Mouse (Mus musculus): ENCODE data around the gene Alox5.

Alox5 gene

GRCm38 (mm10) chr6:116385194-116386044 is 75.6 kb downstream of the Alox5 start:
- peak; percentile 22 for DNase-seq

DNA sequence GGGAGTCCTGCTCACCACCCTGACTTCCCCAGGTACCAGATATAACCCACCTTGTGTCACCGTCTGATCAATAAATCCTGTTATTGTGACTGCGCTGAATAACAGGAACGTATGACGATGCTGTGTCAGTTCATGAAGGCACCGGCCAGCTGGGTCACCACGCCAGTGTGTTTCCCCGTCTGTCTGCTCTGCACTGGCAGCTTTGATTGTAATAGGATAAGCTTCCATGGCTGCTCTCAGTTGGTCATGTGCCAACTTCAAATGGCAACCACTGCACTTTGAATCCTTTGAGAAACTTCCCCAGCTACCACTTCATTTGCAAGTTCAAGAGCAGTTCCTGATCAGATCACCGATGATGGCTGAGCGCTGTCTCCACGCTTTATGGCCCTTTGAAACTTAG is 77.4 kb downstream of the Alox5 start:
- no peak for DNase-seq

- DNase-seq: no peak
Observed at GRCm38 (mm10) chr6:116381605-116382004, 79.4 kb downstream of the Alox5 start.

- DNase-seq: no peak
Observed at GRCm38 (mm10) chr6:116380157-116380556, 80.8 kb downstream of the Alox5 start.

GRCm38 (mm10) chr6:116378892-116379291 is 82.1 kb downstream of the Alox5 start:
- no peak for DNase-seq

DNA sequence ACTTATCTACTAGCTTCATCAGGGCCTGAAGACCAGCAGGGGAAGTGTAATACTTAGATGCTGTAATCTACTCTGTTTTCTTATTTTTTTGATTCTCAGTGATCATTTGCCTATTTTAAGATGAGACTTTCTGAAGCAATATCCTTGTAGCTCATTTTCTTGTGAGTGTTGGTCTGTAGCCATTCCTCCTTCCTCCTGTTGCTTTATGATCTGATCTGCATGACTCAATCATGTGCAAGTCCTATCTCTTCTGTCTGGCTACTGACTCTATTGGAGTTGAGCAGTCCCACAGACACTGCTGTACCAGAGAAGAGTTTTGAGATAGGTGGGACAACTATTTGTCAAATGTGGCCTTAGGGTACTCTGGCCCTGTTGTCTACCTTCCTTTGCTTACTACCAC is 86.4 kb downstream of the Alox5 start:
- DNase-seq: no peak

GRCm38 (mm10) chr6:116374136-116374535 is 86.8 kb downstream of the Alox5 start:
- no peak for DNase-seq

DNA sequence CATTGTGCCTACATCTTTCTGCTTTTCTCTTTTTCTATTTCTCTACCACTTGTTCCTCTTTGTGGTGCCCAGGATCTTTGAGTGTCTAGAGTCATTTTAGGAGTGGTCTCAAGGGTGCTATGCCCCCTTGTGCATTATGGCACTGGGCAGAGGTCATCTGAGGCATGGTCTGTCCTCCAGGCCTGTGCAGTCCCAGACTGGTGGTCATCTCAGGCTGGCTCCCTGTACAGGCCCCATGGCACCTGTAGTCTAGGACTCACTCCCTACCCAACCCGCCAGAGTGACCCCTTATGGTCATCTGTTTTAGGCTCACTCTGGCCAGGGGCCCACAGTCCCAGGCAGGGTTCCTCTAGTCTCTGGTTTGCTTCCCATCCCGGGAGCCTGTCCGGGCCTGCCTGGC is 89.5 kb downstream of the Alox5 start:
- DNase-seq: no peak

- DNase-seq: no peak
Observed at GRCm38 (mm10) chr6:116370216-116370976, 90.6 kb downstream of the Alox5 start.

DNA sequence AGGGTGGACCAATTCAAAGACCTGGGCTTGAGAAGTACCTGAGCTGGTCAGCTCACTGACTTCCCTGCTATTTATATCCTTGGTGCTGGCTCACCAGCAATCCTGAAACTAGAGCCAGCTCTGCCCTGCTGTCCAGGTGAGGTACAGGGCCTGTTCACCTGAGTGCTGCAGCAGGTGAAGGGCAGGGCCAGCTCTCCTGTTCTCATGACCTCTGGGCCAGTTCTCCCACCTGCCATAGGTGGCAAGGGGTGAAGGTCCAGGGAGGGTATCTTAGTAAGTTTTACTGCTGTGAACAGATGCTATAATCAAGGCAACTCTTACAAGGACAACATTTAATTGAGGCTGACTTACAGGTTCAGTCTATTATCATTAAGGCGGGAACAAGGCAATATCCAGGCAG is 91.2 kb downstream of the Alox5 start:
- no peak for DNase-seq

DNA sequence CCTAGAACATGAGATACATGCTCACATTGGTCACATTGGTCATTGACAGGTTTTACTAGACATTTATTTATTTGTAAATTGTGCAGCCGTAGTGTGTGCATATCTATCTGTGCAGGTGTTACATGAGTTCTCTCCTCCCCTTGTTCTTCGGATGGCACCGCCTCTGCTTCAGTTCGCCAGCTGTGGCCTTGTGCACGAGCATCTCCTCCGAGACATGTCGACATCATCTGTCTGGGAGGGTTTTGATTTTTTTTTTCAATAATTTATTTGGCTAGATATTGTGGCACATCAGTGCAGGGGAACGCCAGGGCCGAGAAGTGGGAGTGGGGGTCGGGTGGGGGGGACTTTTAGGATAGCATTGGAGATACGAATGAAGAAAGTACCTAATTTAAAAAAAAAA is 93.0 kb downstream of the Alox5 start:
- no peak for DNase-seq

DNA sequence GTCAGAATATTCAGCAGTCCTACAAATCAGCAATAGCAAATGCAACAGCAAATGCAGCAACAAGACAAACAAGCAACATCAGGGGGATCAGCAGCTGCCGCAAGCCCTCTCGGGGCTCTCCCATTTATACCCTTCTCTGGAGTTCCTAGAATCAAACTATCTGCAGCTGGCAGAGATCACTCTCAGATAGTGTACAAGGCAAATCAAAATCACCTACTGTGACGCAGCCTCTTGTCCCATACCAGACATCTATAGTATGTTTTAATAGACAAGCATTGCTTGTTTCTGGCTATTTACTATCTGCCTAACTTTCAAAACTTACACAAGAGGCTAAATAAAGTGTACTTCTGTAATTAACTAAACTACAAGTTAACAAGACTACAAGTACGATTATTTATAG is 99.0 kb downstream of the Alox5 start:
- DNase-seq: no peak

- DNase-seq: no peak
Observed at GRCm38 (mm10) chr6:116361463-116361862, 99.5 kb downstream of the Alox5 start.
